Mouse (Mus musculus) testis, adult 2 months (tissue): ENCODE results near the gene Tbx5.

Source experiments
- CTCF ChIP-seq: fragments of 200-500 bp; IDR thresholded peaks from 2 replicates; pipeline ENCODE4 v1.5.1; 2012; ENCODE audit warnings: low read depth, mild to moderate bottlenecking, inconsistent platforms, low read length, moderate library complexity; ENCODE audit not compliant: control insufficient read depth, insufficient read depth, insufficient replicate concordance
- POLR2A ChIP-seq: fragments of 200-500 bp; IDR thresholded peaks from 2 replicates; pipeline ENCODE4 v1.6.1; 2012; ENCODE audit warnings: low read depth, mild to moderate bottlenecking, inconsistent platforms, low read length, moderate library complexity; ENCODE audit not compliant: control insufficient read depth

GRCm38 (mm10) chr5:119798713-119799418 is 33.6 kb upstream of the Tbx5 start:
- TF ChIP-seq CTCF (no peak), POLR2A (no peak)
